Mouse (Mus musculus): ENCODE results near the gene Msh5. TPM values are rescaled to one million over a fixed set of nuclear protein-coding genes. Genes with fewer than 3 reads are reported as not detected.

Msh5 gene
- total RNA-seq (2023; ENCODE audit: inconsistent age), result 6.1 to 10.5 TPM (median 9.2 TPM) in 4 replicates

GRCm38 (mm10) chr17:35046681-35047455 is at the start of gene Msh5:
Gene Msh5, minus strand, starts transcription at chr17:35046745.

GRCm38 (mm10) chr17:35088825-35089644 is 42.5 kb upstream of the Msh5 start, which contains the start of gene Abhd16a:
Gene Abhd16a, plus strand, starts transcription at chr17:35089263.

GRCm38 (mm10) chr17:35085208-35085865 is 38.8 kb upstream of the Msh5 start, which contains the start of gene Ly6g6f:
Gene Ly6g6f, minus strand, starts transcription at chr17:35085610.

GRCm38 (mm10) chr17:35077786-35078233 is 31.3 kb upstream of the Msh5 start, which contains the start of gene Ly6g6d:
Gene Ly6g6d, minus strand, starts transcription at chr17:35078065.

GRCm38 (mm10) chr17:35076507-35077176 is 30.1 kb upstream of the Msh5 start, which contains the start of gene Ly6g6e:
Gene Ly6g6e, plus strand, starts transcription at chr17:35076902.

GRCm38 (mm10) chr17:35066084-35066483 is 19.5 kb upstream of the Msh5 start, which contains the start of gene Mpig6b:
Gene Mpig6b, minus strand, starts transcription at chr17:35066184.

GRCm38 (mm10) chr17:35064951-35065947 is 18.7 kb upstream of the Msh5 start, which contains the start of gene Ly6g6c:
Gene Ly6g6c, plus strand, starts transcription at chr17:35065388.

GRCm38 (mm10) chr17:35058911-35059892 is 12.7 kb upstream of the Msh5 start, which contains the start of gene Ddah2:
Gene Ddah2, plus strand, starts transcription at chr17:35059035.

GRCm38 (mm10) chr17:35049561-35050016 is 3.0 kb upstream of the Msh5 start, which contains the start of gene Clic1:
Gene Clic1, plus strand, starts transcription at chr17:35049966.

GRCm38 (mm10) chr17:35027277-35028068 is 19.1 kb downstream of the Msh5 start, which contains the start of gene Sapcd1:
Gene Sapcd1, minus strand, starts transcription at chr17:35028016.

GRCm38 (mm10) chr17:35016376-35016775 is 30.2 kb downstream of the Msh5 start, which contains the start of gene Vwa7:
Gene Vwa7, plus strand, starts transcription at chr17:35016579.

GRCm38 (mm10) chr17:35000717-35001451 is 45.7 kb downstream of the Msh5 start, which contains the start of gene Vars:
Gene Vars, plus strand, starts transcription at chr17:35000987.

GRCm38 (mm10) chr17:34981690-34982180 is 64.8 kb downstream of the Msh5 start, which contains the start of gene Lsm2:
Gene Lsm2, plus strand, starts transcription at chr17:34981862.

Measured in B cell, adult (primary cell).